Mouse (Mus musculus): Measurements from ENCODE around the gene Rsph14.
A peak's percentile ranks its signal among the peaks of the same experiment; 100 is the strongest.

Rsph14 gene

GRCm38 (mm10) chr10:75032395-75032794 lies at the start of gene Rsph14:
Gene Rsph14, minus strand, starts transcription at chr10:75032586.
- peak; percentile 93 to 95 for DNase-seq

- no peak for DNase-seq
Measured at GRCm38 (mm10) chr10:75078174-75079128, 46.1 kb upstream of the Rsph14 start.

- DNase-seq = no peak
Measured at GRCm38 (mm10) chr10:75075665-75076064, 43.3 kb upstream of the Rsph14 start.

- DNase-seq = no peak
Measured at GRCm38 (mm10) chr10:75070281-75070976, 38.0 kb upstream of the Rsph14 start.

DNA sequence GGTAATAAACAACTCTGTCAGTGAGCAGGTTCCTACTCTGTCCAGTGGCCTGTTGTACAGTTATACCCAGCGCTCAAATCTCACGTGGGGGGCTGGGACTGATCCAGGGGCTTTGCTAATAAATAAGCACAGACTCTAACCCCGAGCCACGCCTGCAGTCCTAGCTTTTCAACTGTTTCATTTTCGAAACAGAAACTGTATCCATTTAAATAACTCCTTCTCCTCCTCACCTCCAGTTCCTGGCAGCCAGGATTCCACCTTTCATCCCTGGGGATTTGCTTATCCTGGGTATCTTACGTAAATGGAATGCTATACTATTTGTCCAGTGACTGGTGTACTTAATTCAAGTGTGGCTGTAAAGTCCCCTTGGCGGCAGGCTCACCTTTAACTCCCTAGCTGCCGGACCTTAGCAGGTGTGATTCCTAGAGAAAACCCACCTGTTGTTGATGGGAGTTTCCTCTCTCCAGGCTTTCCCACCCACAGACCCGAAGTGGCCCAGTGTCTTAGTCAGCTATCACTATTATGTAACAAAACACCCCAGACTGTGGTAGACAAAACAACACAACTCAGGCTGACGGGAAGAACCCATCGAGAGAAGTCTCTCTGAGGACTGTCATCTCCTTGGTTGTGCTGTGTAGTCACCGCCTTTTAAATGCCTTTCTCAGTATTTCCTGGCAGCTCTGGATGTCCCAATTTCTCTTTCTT lies 36.4 kb upstream of the Rsph14 start:
- DNase-seq = peak; percentile 60 to 72

GRCm38 (mm10) chr10:75068086-75068485 lies 35.7 kb upstream of the Rsph14 start:
- peak in 1 of 2 experiments; percentile 21 for DNase-seq

DNA sequence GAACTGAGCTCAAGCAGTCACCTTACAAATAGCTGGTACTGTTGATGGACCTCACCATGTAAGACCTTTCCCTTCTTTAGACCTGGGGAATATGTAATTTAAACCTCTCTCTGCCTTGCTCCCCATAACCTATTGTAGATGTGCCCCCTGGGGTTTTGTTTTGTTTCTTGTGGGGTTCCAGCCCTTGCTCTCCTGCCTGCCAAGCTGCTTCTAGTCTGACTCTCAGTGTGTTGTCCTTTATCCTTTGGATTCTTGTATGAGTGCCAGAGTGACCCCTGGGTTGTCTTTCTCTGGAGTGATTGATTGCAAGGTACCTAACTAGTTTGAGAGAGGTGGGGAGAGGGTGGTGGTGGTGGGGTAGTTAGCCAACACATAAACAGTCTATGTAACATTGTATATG lies 35.1 kb upstream of the Rsph14 start:
- DNase-seq = peak in 1 of 2 experiments; percentile 22

- DNase-seq = no peak
Measured at GRCm38 (mm10) chr10:75065691-75066090, 33.3 kb upstream of the Rsph14 start.

DNA sequence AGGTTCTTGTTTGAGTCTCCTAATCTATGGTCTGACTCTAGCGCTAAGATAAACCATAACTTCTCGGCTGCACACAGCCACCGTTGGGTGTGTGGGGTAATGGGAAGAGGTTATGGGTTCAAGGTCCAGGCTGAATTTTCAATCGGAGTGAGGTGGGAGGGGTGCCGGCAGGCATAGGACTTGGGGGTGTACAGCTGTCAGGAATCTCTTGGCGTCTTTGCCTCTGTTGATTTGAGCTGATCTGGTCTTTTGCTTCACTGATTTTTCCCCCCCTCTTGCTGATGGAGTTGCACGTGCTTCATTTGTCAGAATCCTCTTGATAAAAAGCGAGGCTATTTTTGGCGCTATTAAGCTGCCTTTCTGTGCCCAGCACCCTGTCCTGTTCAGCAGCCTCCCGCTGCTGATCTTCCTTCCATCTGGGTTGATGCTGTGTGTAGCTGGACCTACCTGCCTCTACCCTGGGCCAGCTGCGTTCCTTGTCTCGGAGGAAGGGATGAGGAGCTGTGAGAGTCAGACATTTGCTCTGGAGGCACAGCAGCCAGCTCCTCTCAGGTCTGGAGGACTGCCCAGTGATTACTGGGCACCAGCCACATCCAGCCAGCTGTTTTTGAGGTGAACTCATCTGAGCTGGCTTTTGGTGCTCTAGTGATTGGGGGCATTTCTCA lies 31.0 kb upstream of the Rsph14 start:
- DNase-seq = peak; percentile 34 to 36

DNA sequence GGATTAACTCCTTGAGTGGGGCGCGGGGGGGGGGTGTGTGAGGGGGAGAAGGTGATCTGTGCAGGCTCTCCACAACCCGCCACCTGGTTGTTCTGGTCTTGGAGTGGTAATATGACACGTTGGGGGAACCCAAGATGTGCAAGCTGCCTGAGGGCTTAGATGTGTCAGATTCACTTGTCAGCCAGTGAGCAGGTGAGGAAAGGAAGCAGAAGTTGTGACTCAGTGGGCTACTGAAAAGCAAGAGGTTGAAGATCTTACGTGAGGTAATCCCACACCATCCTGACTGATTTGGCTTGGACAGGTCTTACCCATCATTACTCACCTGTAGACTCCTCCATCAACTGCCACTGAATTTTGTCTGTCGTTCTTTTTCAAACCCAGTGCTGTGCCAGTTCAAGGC lies 30.2 kb upstream of the Rsph14 start:
- no peak for DNase-seq

- peak in 1 of 2 experiments; percentile 64 for DNase-seq
Measured at GRCm38 (mm10) chr10:75062189-75062561, 29.8 kb upstream of the Rsph14 start.

GRCm38 (mm10) chr10:75061341-75062188 lies 29.2 kb upstream of the Rsph14 start:
- peak; percentile 31 to 65 for DNase-seq

DNA sequence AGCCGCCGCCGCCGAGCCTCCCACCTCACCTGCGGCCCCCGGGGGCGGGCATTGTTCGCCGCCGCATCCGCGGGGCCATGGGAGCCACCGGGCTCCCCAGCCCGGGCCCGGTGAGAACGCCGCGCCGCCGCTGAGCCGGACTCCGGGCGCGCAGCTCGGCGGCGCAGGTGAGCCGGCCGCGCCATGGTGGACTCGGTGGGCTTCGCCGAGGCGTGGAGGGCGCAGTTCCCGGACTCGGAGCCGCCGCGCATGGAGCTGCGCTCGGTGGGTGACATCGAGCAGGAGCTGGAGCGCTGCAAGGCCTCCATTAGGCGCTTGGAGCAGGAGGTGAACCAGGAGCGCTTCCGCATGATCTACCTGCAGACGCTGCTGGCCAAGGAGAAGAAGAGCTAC lies 28.5 kb upstream of the Rsph14 start:
- DNase-seq = peak in 1 of 2 experiments; percentile 44

DNA sequence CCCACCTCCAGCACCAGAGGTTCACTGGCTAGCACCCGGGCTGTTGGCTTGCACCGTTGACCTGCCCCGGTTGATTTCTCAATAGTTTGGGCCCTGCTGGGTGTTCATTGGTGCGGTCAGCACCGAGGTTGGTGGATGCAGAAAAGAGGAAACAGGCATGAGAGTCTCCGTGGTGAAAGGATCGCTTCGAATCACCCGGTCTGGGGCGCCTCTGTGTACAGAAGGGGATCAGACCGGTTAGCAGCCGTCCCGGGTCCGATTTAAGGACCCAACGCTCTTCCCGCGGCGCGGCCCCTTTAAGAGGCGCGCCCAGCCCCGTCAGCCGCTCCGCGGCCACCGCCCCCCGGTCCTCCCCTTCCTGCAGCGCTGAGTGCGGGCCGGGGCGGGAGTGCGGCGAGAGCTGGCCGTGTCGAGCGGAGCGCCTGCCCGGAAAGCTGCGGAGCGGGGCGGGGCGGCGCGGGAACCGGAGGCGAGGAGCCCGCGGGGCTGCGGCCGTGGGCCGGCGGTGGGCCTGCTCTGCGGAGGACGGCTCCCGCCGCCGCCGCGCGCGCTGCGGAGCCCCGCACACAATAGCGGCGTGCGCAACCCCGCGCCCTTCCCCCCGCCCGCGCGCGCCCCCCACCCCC lies 27.9 kb upstream of the Rsph14 start, which contains the start of gene Bcr:
Bcr (plus strand) TSS at position 376 of the 626 bp plus-strand sequence.
- DNase-seq = peak; percentile 85 to 93

- peak; percentile 82 to 86 for DNase-seq
Measured at GRCm38 (mm10) chr10:75059396-75059795, 27.0 kb upstream of the Rsph14 start.

- DNase-seq = peak in 1 of 2 experiments; percentile 47
Measured at GRCm38 (mm10) chr10:75058761-75059395, 26.5 kb upstream of the Rsph14 start.

DNA sequence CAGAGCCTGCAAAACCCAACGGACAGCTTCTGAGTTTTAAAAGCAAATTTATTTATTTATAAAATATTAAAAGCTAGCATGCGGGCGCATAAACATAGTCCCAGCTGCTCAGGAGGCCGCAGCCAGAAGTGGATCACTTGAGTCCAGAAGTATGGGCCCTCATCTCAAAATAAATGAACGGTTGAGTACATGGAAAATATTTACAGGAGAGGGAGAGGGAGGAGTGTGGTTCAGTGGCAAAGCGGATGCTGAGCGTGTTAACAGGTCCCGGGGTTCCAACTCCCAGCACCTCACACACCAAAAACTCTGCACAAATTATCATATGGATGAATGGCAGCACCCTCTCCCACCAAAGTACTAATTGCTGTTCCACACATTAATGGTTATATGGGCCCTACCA lies 25.9 kb upstream of the Rsph14 start:
- DNase-seq = no peak

DNA sequence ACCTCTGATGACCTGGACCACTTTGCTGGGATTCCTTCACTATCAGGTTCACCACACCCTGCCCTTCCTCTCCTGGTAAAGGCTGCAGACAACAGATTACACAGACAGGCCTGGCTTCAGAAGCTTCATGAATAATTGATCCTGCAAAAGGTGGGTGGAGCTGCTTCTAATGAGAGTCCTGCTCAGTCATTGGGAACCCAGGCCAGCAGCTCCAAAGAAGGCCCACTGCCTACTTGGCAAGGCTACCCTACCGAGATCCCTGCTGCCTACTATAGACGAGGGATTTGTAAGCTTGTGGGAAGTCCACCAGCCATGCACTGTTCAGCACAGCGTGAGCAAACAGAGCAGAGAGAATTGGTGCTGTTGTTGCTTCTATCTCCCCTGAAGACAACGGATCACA lies 23.9 kb upstream of the Rsph14 start:
- DNase-seq = peak; percentile 44 to 65

GRCm38 (mm10) chr10:75055672-75056071 lies 23.3 kb upstream of the Rsph14 start:
- DNase-seq = no peak

DNA sequence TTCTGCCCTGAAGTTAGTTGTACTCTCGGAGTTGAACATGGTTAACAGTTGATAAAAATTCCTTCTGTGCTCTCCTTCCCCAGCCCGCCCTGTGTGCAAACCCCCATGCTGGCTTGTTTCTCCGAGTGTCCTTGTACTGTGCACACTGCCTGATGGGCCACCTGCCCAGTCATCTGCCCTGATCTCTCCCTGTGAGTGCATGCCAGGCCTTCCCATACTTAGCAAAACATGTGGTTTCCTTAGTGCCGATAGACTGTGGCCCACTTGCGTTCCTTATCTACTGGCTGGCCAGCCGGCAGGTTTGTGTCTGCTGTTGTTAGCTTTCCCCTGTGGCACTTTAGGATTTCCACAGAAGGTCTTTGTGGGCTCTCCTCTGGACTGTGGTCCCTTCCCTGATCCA lies 21.7 kb upstream of the Rsph14 start:
- peak in 1 of 2 experiments; percentile 26 for DNase-seq
